Mouse (Mus musculus) forebrain, embryonic 13.5 days (tissue): ENCODE data around the gene Nup210. TPM values are rescaled to one million over a fixed set of nuclear protein-coding genes. Genes with fewer than 3 reads are reported as not detected.
"Not testable (repeated sequence)": the region's sequence is repeated elsewhere in the genome, so short reads cannot be mapped to it uniquely, and the experiment has no call there.

Experiments used
- ATAC-seq: fragments of 200-750 bp; cut with Nextera tagmentation; 2 replicates; pipeline ENCODE4 v1.8.0; 2017
- H3K27ac ChIP-seq: fragments of 300-500 bp; sonication (generic); 2 replicates; pipeline ENCODE4 v1.5.1; 2015; ENCODE audit warnings: inconsistent platforms, mild to moderate bottlenecking, moderate library complexity
- H3K27me3 ChIP-seq: fragments of 300-500 bp; sonication (generic); 2 replicates; pipeline ENCODE4 v1.6.1; 2015; ENCODE audit warnings: mild to moderate bottlenecking, inconsistent platforms
- H3K36me3 ChIP-seq: fragments of 300-500 bp; sonication (generic); 2 replicates; pipeline ENCODE4 v1.6.1; 2015; ENCODE audit warnings: mild to moderate bottlenecking, inconsistent platforms; ENCODE audit not compliant: poor library complexity, severe bottlenecking
- H3K4me1 ChIP-seq: fragments of 300-500 bp; sonication (generic); 2 replicates; pipeline ENCODE4 v1.6.1; 2015; ENCODE audit warnings: inconsistent platforms
- H3K4me2 ChIP-seq: fragments of 300-500 bp; sonication (generic); 2 replicates; pipeline ENCODE4 v1.6.1; 2015; ENCODE audit warnings: inconsistent platforms, mild to moderate bottlenecking, moderate library complexity
- H3K4me3 ChIP-seq: fragments of 300-500 bp; sonication (generic); 2 replicates; pipeline ENCODE4 v1.5.1; 2015; ENCODE audit warnings: mild to moderate bottlenecking, inconsistent platforms
- H3K9ac ChIP-seq: fragments of 300-500 bp; sonication (generic); 2 replicates; pipeline ENCODE4 v1.6.1; 2015; ENCODE audit warnings: mild to moderate bottlenecking, inconsistent platforms
- H3K9me3 ChIP-seq: fragments of 300-500 bp; sonication (generic); replicated peaks from 2 replicates; pipeline ENCODE4 v1.6.1; 2016; ENCODE audit warnings: inconsistent platforms
- WGBS: fragments of 180-500 bp; shearing (Covaris S2); methylation state at CpG from one replicate; pipeline ENCODE4 v1.1.7; 2015; 5-methylcytosine and 5-hydroxymethylcytosine counted together
- polyA plus RNA-seq: library from polyadenylated mRNA; unstranded; fragments of >200 nt; fragmentation: Nextera tagmentation; extraction: Ambion mirVana; gene quantifications from 2 replicates; pipeline ENCODE4 v1.2.1, GENCODE M21; 2015

Gene Nup210
- polyA plus RNA-seq, 1 experiment from 2014 or later: 17.1 TPM

DNA sequence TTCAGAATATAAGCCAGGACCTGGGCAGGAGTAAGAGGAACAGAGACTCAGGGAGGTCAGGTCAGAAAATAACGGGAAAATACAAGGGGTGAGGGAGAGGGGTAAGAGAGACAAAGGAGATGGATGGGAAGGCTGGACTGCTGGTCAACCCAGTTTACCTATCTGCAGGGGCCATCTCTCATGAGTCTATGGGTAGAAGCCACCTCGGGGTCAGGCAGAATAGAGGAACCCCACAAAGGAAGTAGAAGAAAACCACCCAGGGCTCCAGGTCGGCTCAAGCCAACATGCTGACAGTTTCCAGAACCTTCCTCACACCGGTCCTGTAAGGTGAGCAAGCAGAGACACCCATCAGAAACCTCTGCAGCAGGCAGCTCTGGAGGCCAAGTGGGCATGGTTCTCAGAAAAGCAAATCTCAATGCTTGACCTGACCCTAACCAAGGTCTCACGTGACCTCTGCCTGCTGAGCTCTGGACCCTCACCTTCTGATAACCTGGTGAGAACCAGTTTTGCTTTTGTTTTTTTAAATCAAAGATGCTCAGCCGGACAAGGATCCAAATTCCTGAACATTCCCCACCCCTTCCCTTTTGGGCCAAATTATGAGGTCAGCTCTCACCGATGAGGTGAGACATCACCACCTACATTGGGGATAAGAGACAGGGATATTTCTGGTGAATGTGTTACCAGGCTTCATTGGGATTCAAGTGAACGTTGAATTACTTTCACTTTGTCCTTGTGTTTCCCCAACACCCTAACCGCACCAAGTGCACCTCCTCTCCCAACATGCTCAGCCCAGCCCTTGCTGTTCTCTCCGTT, 5.3 kb downstream of the Nup210 start:
- peaks cover 28% of the 10 kb centered on the region for H3K4me1 ChIP-seq
- no peak overlapping the region for H3K4me2 ChIP-seq
- H3K27ac ChIP-seq: no peak overlapping the region
- ATAC-seq: no peak
- H3K4me3 ChIP-seq: no peak overlapping the region
- H3K36me3 ChIP-seq: no peaks in the 10 kb centered on the region
- 95% methylated on average over 10 of the region's 10 CpGs for WGBS
- H3K27me3 ChIP-seq: no peaks in the 10 kb centered on the region
- H3K9me3 ChIP-seq: no peaks in the 10 kb centered on the region
- H3K9ac ChIP-seq: no peak overlapping the region

DNA sequence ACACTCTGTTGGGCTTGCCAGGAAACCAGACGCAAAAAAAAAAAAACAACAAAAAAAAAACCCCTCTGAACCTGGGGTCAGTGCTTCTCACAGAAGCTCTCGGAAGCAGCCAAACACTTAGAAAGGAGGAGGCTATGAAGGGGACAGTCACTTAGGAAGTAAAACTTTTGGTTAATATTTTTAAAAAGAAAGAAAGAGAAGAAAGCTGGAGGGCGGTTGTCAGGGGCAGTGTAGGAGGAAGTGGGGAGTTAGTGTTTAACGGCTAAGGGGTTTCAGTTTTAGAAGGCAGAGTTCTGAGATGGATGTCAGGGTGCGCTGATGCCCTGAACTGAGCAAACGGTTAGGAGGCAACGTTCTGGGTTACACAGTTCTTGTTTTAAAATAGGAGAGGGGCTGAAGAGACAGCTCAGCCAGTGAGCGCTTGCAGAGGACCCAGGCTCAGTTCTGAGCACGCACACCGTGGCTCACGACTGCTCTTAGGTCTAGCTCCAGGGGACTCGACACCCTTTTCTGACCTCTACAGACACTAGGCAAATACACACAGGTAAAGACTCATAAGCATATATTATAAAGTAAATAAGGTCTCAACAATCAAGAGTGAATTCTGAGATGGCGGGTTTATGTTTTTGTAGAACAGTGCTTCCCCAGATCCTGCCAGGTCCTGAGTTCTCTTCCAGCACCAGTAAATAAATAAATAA, 6.2 kb downstream of the Nup210 start:
- Histone ChIP-seq H3K4me2 (no peak overlapping the region), H3K4me1 (peaks cover 19% of the 10 kb centered on the region), H3K36me3 (peaks cover 6% of the 10 kb centered on the region; the same call in 1 of the 2 replicates), H3K4me3 (no peak overlapping the region), H3K9ac (no peak overlapping the region), H3K9me3 (no peaks in the 10 kb centered on the region), H3K27me3 (no peaks in the 10 kb centered on the region), H3K27ac (no peak overlapping the region)
- no peak for ATAC-seq
- WGBS: 86% methylated on average over 13 of the region's 13 CpGs

GRCm38 (mm10) chr6:91109489-91109888, 7.1 kb downstream of the Nup210 start:
- Histone ChIP-seq H3K36me3 (peaks cover 6% of the 10 kb centered on the region; the same call in 1 of the 2 replicates), H3K9me3 (no peaks in the 10 kb centered on the region), H3K4me3 (no peak overlapping the region), H3K9ac (no peak overlapping the region), H3K4me1 (peaks cover 14% of the 10 kb centered on the region), H3K27me3 (no peaks in the 10 kb centered on the region), H3K27ac (no peak overlapping the region), H3K4me2 (no peak overlapping the region)
- no peak for ATAC-seq

DNA sequence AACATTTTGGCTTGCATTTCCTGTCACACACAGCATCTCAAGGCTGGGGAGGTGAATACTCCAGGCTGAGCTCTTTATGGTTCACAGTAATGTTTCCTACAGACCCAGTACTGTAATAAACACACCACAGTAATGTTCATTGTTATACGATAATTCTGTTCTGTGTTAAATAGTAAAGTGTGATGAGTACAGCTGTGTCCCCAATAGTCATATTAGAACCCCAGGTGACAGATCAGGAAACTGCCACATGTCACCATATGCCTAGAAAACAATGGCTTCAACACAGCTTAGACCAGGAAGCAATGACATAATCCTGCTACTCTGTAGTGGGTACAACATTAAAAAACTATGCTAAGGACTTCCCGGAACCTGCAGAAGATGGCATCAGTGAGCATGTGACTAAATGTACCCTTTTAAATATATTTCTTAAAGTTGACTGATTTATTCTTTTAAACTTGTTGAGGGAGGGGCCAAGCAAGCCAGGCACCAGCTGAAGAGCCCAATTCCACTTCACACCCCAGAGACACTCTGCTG, 7.6 kb downstream of the Nup210 start:
- WGBS: 94% methylated on average over 2 of the region's 2 CpGs
- Histone ChIP-seq H3K9me3 (no peaks in the 10 kb centered on the region), H3K27me3 (no peaks in the 10 kb centered on the region)

GRCm38 (mm10) chr6:91108301-91108916, 8.2 kb downstream of the Nup210 start:
- H3K9me3 ChIP-seq: no peaks in the 10 kb centered on the region
- H3K36me3 ChIP-seq: peaks cover 6% of the 10 kb centered on the region; the same call in 1 of the 2 replicates
- WGBS: 89% methylated on average over 3 of the region's 3 CpGs
- H3K4me3 ChIP-seq: no peak overlapping the region
- ATAC-seq: no peak
- H3K9ac ChIP-seq: no peak overlapping the region
- no peak overlapping the region for H3K4me2 ChIP-seq
- no peak overlapping the region for H3K27ac ChIP-seq
- peaks cover 13% of the 10 kb centered on the region for H3K4me1 ChIP-seq
- no peaks in the 10 kb centered on the region for H3K27me3 ChIP-seq

More for the DNA sequence above, 7.6 kb downstream of the Nup210 start:
- Histone ChIP-seq H3K4me3 (no peak overlapping the region), H3K4me1 (peaks cover 13% of the 10 kb centered on the region), H3K4me2 (no peak overlapping the region), H3K9ac (no peak overlapping the region), H3K27ac (no peak overlapping the region), H3K36me3 (peaks cover 6% of the 10 kb centered on the region; the same call in 1 of the 2 replicates)
- no peak for ATAC-seq

DNA sequence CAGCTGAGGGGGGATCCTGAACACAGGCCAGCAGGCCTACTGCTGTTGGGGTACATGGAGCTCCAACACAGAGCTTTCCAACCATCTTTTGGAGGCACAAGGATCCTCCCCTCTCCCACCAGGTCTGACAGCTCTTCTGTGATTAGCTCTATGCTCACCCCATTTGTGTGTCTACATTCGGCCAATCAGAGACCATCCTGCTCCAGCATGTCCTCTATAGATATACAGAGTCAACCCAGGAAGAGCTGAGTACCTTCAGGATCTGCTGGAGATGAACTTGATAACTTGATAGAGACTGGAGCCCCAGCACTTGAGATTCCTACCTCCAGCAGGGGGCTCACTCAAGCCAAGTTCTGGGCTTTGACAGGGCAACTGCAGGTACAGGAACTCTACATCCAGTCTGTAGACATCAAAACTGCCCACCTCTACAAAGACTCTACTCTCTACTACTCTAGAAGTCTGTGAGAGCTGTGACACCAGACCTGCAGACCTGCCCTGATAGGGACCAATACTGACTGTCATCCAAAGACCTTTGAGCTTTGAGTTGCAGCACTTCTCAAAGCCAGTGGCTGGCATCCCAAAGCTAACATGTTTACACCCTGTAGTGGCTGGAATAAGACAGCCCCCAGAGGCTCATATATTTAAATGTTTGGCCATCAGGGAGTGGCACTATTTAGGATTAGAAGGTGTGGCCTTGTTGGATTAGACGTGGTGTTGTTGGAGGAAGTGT, 11.1 kb downstream of the Nup210 start:
- no peaks in the 10 kb centered on the region for H3K27me3 ChIP-seq
- H3K4me1 ChIP-seq: peaks cover 13% of the 10 kb centered on the region
- no peak overlapping the region for H3K4me2 ChIP-seq
- H3K27ac ChIP-seq: no peak overlapping the region
- no peak overlapping the region for H3K4me3 ChIP-seq
- no peak overlapping the region for H3K9ac ChIP-seq
- no peaks in the 10 kb centered on the region for H3K9me3 ChIP-seq
- peaks cover 13% of the 10 kb centered on the region for H3K36me3 ChIP-seq
- ATAC-seq: no peak
- 97% methylated on average over 2 of the region's 2 CpGs for WGBS

DNA sequence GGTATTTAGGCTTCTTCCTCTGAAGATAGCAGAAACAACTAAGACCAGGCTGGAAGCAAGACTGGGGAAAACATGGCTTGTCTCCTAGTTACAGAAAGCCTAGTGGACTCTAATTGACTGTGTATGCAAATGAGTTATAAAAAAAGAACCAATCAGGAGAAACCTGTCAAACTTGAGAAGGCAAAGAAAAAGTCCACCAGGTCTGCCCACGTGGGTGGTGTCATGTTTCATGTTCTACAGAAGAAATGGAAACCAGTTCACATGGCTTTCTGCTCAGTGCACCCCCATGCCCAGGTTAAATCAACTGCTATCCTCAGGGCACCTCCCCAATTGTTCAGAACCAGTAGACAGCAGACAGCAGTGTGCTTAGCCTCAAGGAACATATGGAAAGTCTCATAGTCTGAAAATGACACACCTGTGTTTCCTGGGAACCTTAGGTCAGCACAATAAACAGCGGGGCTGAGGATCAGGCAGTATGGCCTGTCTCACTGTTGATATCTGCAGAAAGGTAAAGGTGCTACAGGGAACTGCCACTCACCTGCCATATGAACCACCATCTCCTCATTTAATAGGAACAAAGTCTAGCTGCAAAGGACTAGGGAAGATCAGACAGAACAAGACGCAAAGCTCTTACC, 11.7 kb downstream of the Nup210 start:
- no peak overlapping the region for H3K4me3 ChIP-seq
- no peaks in the 10 kb centered on the region for H3K9me3 ChIP-seq
- no peak overlapping the region for H3K4me2 ChIP-seq
- no peak overlapping the region for H3K27ac ChIP-seq
- H3K27me3 ChIP-seq: no peaks in the 10 kb centered on the region
- no peak for ATAC-seq
- no peak overlapping the region for H3K9ac ChIP-seq
- 68% methylated on average over 3 of the region's 3 CpGs for WGBS
- H3K4me1 ChIP-seq: peaks cover 13% of the 10 kb centered on the region
- H3K36me3 ChIP-seq: peaks cover 17% of the 10 kb centered on the region

DNA sequence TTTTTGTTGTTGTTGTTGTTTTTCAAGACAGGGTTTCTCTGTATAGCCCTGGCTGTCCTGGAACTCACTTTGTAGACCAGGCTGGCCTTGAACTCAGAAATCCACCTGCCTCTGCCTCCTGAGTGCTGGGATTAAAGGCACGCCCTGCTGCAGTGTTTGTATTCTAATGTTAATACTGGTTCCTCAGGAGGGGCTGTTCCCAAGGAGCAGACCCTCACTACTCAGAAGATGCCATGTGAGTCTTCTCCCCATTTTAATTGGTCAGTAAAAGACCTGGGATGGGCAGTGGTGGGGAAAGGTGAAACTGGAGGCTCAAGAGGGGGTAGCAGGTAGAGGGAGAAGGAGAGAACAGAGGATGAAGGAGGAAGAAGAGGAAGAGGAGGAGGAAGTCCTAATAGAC, 13.2 kb downstream of the Nup210 start:
- WGBS: 85% methylated on average over 1 of the region's 1 CpGs
- H3K9ac ChIP-seq, H3K27ac ChIP-seq, ATAC-seq, H3K4me1 ChIP-seq, H3K4me2 ChIP-seq, H3K9me3 ChIP-seq, H3K27me3 ChIP-seq, H3K4me3 ChIP-seq: not testable (repeated sequence)
- H3K36me3 ChIP-seq: peaks cover 29% of the 10 kb centered on the region

DNA sequence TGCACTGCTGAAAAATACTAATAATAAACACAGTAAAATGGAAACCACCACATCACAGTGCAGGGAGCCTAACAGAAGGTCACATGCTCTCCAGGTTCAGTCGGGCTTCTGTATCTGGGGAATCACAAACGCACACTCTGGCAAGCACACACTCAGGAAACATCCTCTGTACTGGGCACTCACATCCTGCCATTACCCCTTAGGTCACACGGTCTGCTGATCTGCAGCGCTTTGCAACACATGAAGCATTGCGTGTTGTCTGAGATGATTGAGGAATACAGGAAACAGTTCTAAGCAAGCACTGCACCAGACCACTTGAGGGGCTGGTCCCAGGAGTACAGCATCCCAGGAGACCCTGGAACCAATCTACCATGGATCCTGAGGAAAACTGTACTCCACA, 16.0 kb downstream of the Nup210 start:
- no peak for ATAC-seq
- peaks cover 7% of the 10 kb centered on the region; the same call in 1 of the 2 replicates for H3K4me1 ChIP-seq
- H3K27ac ChIP-seq: no peak overlapping the region
- H3K9me3 ChIP-seq: no peaks in the 10 kb centered on the region
- H3K36me3 ChIP-seq: peaks cover 50% of the 10 kb centered on the region
- no peak overlapping the region for H3K4me2 ChIP-seq
- no peak overlapping the region for H3K9ac ChIP-seq
- H3K27me3 ChIP-seq: no peaks in the 10 kb centered on the region
- 94% methylated on average over 5 of the region's 5 CpGs for WGBS
- H3K4me3 ChIP-seq: no peak overlapping the region

- Histone ChIP-seq H3K4me3 (no peak overlapping the region), H3K36me3 (peaks cover 74% of the 10 kb centered on the region), H3K9ac (no peak overlapping the region), H3K27ac (no peak overlapping the region), H3K9me3 (no peaks in the 10 kb centered on the region; the same call in 1 of the 2 replicates), H3K4me1 (no peaks in the 10 kb centered on the region), H3K27me3 (no peaks in the 10 kb centered on the region), H3K4me2 (no peak overlapping the region)
- WGBS: 95% methylated on average over 3 of the region's 3 CpGs
- ATAC-seq: no peak
Measured at GRCm38 (mm10) chr6:91097879-91098278, 18.8 kb downstream of the Nup210 start.

GRCm38 (mm10) chr6:91095072-91095601, 21.5 kb downstream of the Nup210 start:
- Histone ChIP-seq H3K27ac (no peak overlapping the region), H3K9ac (no peak overlapping the region), H3K4me3 (no peak overlapping the region), H3K4me1 (no peaks in the 10 kb centered on the region), H3K36me3 (peaks cover 89% of the 10 kb centered on the region), H3K4me2 (no peak overlapping the region), H3K9me3 (no peaks in the 10 kb centered on the region; the same call in 1 of the 2 replicates), H3K27me3 (no peaks in the 10 kb centered on the region)
- 93% methylated on average over 2 of the region's 2 CpGs for WGBS
- no peak for ATAC-seq
